Mouse (Mus musculus): Measurements from ENCODE around the gene Fam69b.

- TF ChIP-seq CTCF (IDR thresholded peaks at IDR 0.05; ENCODE audit: low read depth): no peak
- no peak for TF ChIP-seq EP300 (IDR thresholded peaks at IDR 0.05; ENCODE audit: low read depth)
These were observed 17.2 kb upstream of the Fam69b start for GRCm38 (mm10) chr2:26611054-26611453.
